Mouse (Mus musculus) megakaryocyte progenitor cell, adult 5-6 weeks (primary cell): ENCODE measurements around the gene Kitl. TPM values are rescaled to one million over a fixed set of nuclear protein-coding genes. Genes with fewer than 3 reads are reported as not detected.

ENCODE experiments used
- ATAC-seq: replicated peaks from 2 replicates; pipeline ENCODE4 v1.8.0; 2016; ENCODE audit warnings: mild to moderate bottlenecking, moderate TSS enrichment, inconsistent platforms; ENCODE audit not compliant: poor library complexity
- total RNA-seq, 2 experiments: library from RNA; stranded (forward) in 1 of 2; stranded (reverse) in 1 of 2; fragments of 157-497, 149-512 nt in 1 of 2; fragments of 200-1000 nt in 1 of 2; gene quantifications; 2 replicates each; pipeline versions ENCODE4 v1.2.3 to v1.2.4; 2015 to 2017

Gene Kitl
- total RNA-seq, 2 experiments from 2014 or later, result not detected

GRCm38 (mm10) chr10:100026778-100027177 lies 11.3 kb downstream of the Kitl start:
- ATAC-seq, result no peak

GRCm38 (mm10) chr10:100030385-100030784 lies 15.0 kb downstream of the Kitl start:
- ATAC-seq, result no peak

GRCm38 (mm10) chr10:100030980-100031516 lies 15.6 kb downstream of the Kitl start:
- no peak for ATAC-seq

GRCm38 (mm10) chr10:100031631-100032030 lies 16.2 kb downstream of the Kitl start:
- peak; percentile 46 for ATAC-seq

GRCm38 (mm10) chr10:100032566-100032965 lies 17.1 kb downstream of the Kitl start:
- ATAC-seq, result no peak

GRCm38 (mm10) chr10:100036021-100036420 lies 20.6 kb downstream of the Kitl start:
- ATAC-seq, result no peak

- no peak for ATAC-seq
Measured at GRCm38 (mm10) chr10:100038342-100038898, 23.0 kb downstream of the Kitl start.

GRCm38 (mm10) chr10:100038994-100039393 lies 23.6 kb downstream of the Kitl start:
- no peak for ATAC-seq

- no peak for ATAC-seq
Measured at GRCm38 (mm10) chr10:100043748-100044147, 28.3 kb downstream of the Kitl start.

GRCm38 (mm10) chr10:100044153-100044552 lies 28.7 kb downstream of the Kitl start:
- ATAC-seq, result no peak

- no peak for ATAC-seq
Measured at GRCm38 (mm10) chr10:100051146-100051783, 35.8 kb downstream of the Kitl start.

GRCm38 (mm10) chr10:100052404-100052803 lies 37.0 kb downstream of the Kitl start:
- ATAC-seq, result no peak

- no peak for ATAC-seq
Measured at GRCm38 (mm10) chr10:100052911-100053310, 37.5 kb downstream of the Kitl start.

GRCm38 (mm10) chr10:100054006-100054405 lies 38.6 kb downstream of the Kitl start:
- ATAC-seq, result no peak

GRCm38 (mm10) chr10:100055082-100055481 lies 39.7 kb downstream of the Kitl start:
- no peak for ATAC-seq

GRCm38 (mm10) chr10:100057106-100057623 lies 41.7 kb downstream of the Kitl start:
- no peak for ATAC-seq

- no peak for ATAC-seq
Measured at GRCm38 (mm10) chr10:100059356-100059755, 43.9 kb downstream of the Kitl start.

GRCm38 (mm10) chr10:100065529-100066301 lies 50.3 kb downstream of the Kitl start:
- no peak for ATAC-seq

- no peak for ATAC-seq
Measured at GRCm38 (mm10) chr10:100066374-100066773, 50.9 kb downstream of the Kitl start.

- no peak for ATAC-seq
Measured at GRCm38 (mm10) chr10:100072641-100073040, 57.2 kb downstream of the Kitl start.

- no peak for ATAC-seq
Measured at GRCm38 (mm10) chr10:100073092-100073491, 57.7 kb downstream of the Kitl start.

GRCm38 (mm10) chr10:100101115-100101514 lies 85.7 kb downstream of the Kitl start:
- no peak for ATAC-seq
